Mouse (Mus musculus) limb, embryonic 14.5 days (tissue): ENCODE measurements at regions not wholly inside any gene's neighbourhood (a gene's known extent, or its start where the extent isn't known, plus 50 kb on each side); places are given as distances from the start of the nearest gene placed in this dataset.

Source experiments
- ATAC-seq: fragments of 200-750 bp; cut with Nextera tagmentation; 2 replicates; pipeline ENCODE4 v1.8.0; 2017; ENCODE audit warnings: low read depth, moderate number of reproducible peaks, moderate TSS enrichment; ENCODE audit not compliant: low FRiP score
- DNase-seq: peaks from one replicate; pipeline ENCODE4 v3.0.0-alpha.2; 2015; ENCODE audit warnings: low spot score
- H3K27ac ChIP-seq: fragments of 300-500 bp; sonication (generic); replicated peaks from 2 replicates; pipeline ENCODE4 v1.5.1; 2014; ENCODE audit warnings: low read depth, mild to moderate bottlenecking, low read length, moderate library complexity, mixed read lengths
- H3K27me3 ChIP-seq: fragments of 300-500 bp; sonication (generic); 2 replicates; pipeline ENCODE4 v1.6.1; 2014; ENCODE audit warnings: low read length, mixed read lengths; ENCODE audit not compliant: control insufficient read depth, insufficient read depth
- H3K36me3 ChIP-seq: fragments of 300-500 bp; sonication (generic); 2 replicates; pipeline ENCODE4 v1.6.1; 2014; ENCODE audit warnings: mild to moderate bottlenecking, low read length, moderate library complexity, mixed read lengths; ENCODE audit not compliant: control insufficient read depth, insufficient read depth
- H3K4me1 ChIP-seq: fragments of 300-500 bp; sonication (generic); 2 replicates; pipeline ENCODE4 v1.6.1; 2014; ENCODE audit warnings: antibody characterized with exemption, low read length, mixed read lengths; ENCODE audit not compliant: control insufficient read depth, insufficient read depth
- H3K4me2 ChIP-seq: fragments of 300-500 bp; sonication (generic); replicated peaks from 2 replicates; pipeline ENCODE4 v1.6.1; 2014; ENCODE audit warnings: low read depth, mild to moderate bottlenecking, low read length, moderate library complexity; ENCODE audit not compliant: severe bottlenecking
- H3K4me3 ChIP-seq: fragments of 300-500 bp; sonication (generic); replicated peaks from 2 replicates; pipeline ENCODE4 v1.5.1; 2014; ENCODE audit warnings: low read length
- H3K9ac ChIP-seq: fragments of 300-500 bp; sonication (generic); 2 replicates; pipeline ENCODE4 v1.6.1; 2014; ENCODE audit warnings: mild to moderate bottlenecking, low read depth, low read length, moderate library complexity; ENCODE audit not compliant: severe bottlenecking
- H3K9me3 ChIP-seq: fragments of 300-500 bp; sonication (generic); 2 replicates; pipeline ENCODE4 v1.6.1; 2016; ENCODE audit warnings: low read length; ENCODE audit not compliant: control insufficient read depth
- POLR2A ChIP-seq: fragments of 200-500 bp; IDR thresholded peaks from 2 replicates; pipeline ENCODE4 v1.8.0; 2012; ENCODE audit warnings: inconsistent platforms, mild to moderate bottlenecking, moderate library complexity, borderline replicate concordance; ENCODE audit not compliant: insufficient read depth, insufficient read length; ENCODE audit errors: extremely low read depth
- WGBS: fragments of 180-500 bp; shearing (Covaris S2); extraction: QIAGEN DNeasy Blood & Tissue Kit; methylation state at CpG from one replicate; pipeline ENCODE4 v1.1.7; 2014; 5-methylcytosine and 5-hydroxymethylcytosine counted together

GRCm38 (mm10) chr2:21299681-21300080, 67.7 kb upstream of the Gpr158 start:
- Histone ChIP-seq H3K9ac (no peak overlapping the region), H3K27ac (no peak overlapping the region), H3K4me1 (no peaks in the 10 kb centered on the region), H3K36me3 (no peaks in the 10 kb centered on the region), H3K4me2 (no peak overlapping the region), H3K9me3 (no peaks in the 10 kb centered on the region), H3K4me3 (no peak overlapping the region), H3K27me3 (no peaks in the 10 kb centered on the region)
- 88% methylated on average over 5 of the region's 5 CpGs for WGBS
- DNase-seq (no peak), ATAC-seq (no peak)
- TF ChIP-seq POLR2A: no peak
